Mouse (Mus musculus): ENCODE measurements around the gene Slc25a54.

GRCm38 (mm10) chr3:109104702-109105101 is 24.4 kb downstream of the Slc25a54 start:
- TF ChIP-seq CTCF (IDR thresholded peaks at IDR 0.05; ENCODE audit: low read depth): no peak
- TF ChIP-seq EP300 (IDR thresholded peaks at IDR 0.05; ENCODE audit: low read depth): no peak

All from liver, embryonic 14.5 days (tissue).